Mouse (Mus musculus) olfactory bulb, adult 2 months (tissue): ENCODE measurements at regions not wholly inside any gene's neighbourhood (a gene's known extent, or its start where the extent isn't known, plus 50 kb on each side); places are given as distances from the start of the nearest gene placed in this dataset.

ENCODE experiments used
- H3K27ac ChIP-seq: fragments of 200-500 bp; 2 replicates; pipeline ENCODE4 v1.5.1; 2012; ENCODE audit warnings: low read depth, low read length; ENCODE audit not compliant: insufficient read depth
- H3K4me1 ChIP-seq: fragments of 200-500 bp; 2 replicates; pipeline ENCODE4 v1.6.1; 2012; ENCODE audit warnings: low read length; ENCODE audit not compliant: control insufficient read depth, insufficient read depth
- H3K4me3 ChIP-seq: fragments of 200-500 bp; 2 replicates; pipeline ENCODE4 v1.5.1; 2012; ENCODE audit warnings: mild to moderate bottlenecking, low read depth, low read length, moderate library complexity; ENCODE audit not compliant: insufficient read depth
- CTCF ChIP-seq: fragments of 200-500 bp; IDR thresholded peaks from 2 replicates; pipeline ENCODE4 v1.5.1; 2012; ENCODE audit warnings: low read depth, mild to moderate bottlenecking, low read length, moderate library complexity; ENCODE audit not compliant: insufficient read depth
- POLR2A ChIP-seq: fragments of 200-500 bp; IDR thresholded peaks from 2 replicates; pipeline ENCODE4 v1.6.1; 2012; ENCODE audit warnings: mild to moderate bottlenecking, low read depth, low read length, moderate library complexity; ENCODE audit not compliant: insufficient read depth
- WGBS: fragments of 180-500 bp; shearing (Covaris S2); methylation state at CpG from one replicate; pipeline ENCODE4 v1.1.7; 2018; 5-methylcytosine and 5-hydroxymethylcytosine counted together

DNA sequence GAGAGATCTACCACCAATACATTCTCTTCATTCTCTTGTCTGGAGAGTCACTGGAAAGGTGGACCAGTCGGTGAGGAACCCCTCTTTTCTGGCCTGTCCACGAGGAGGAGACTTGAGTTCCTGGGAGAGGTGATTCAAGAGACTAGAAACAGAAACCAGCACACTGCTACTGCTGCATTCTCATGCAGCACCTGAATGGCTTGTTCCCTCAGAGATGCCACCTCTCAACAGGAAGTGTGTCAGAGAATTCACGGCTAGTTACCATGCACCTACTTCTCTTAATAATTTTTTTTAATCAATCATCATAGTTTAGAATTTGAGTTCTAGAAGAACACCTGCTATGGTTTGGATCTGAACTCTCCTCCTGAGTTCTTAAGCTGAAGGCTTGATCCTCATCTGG is 52.0 kb upstream of the Dynlrb2 start:
- TF ChIP-seq POLR2A (no peak), CTCF (no peak)
- no peak overlapping the region for H3K27ac ChIP-seq
- H3K4me3 ChIP-seq, result no peak overlapping the region
- H3K4me1 ChIP-seq, result peaks cover 2% of the 10 kb centered on the region
- 90% methylated on average over 3 of the region's 3 CpGs for WGBS

DNA sequence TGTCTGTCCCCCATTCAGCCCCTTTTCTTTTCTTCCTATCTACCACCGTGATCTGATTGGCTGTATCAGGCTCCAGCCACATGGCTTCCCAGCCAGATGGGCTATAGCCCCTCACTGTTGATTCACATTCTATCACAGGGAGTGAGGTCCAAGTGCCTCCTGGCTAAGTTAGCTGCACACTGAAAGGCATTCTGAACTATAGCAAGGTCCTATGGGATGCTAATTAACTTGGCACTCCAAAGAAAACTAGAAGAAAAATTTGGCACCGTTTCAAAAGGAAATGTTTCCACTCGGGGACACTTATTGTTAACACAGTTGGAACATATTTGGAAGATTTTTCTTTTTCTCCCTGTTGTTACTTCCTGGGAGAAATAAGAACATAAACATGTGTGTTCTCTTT is 53.4 kb upstream of the Dynlrb2 start:
- WGBS, result 40% methylated on average over 3 of the region's 3 CpGs
- no peak overlapping the region for H3K27ac ChIP-seq
- no peak overlapping the region for H3K4me3 ChIP-seq
- H3K4me1 ChIP-seq, result peaks cover 2% of the 10 kb centered on the region
- no peak for TF ChIP-seq CTCF
- TF ChIP-seq POLR2A, result no peak

DNA sequence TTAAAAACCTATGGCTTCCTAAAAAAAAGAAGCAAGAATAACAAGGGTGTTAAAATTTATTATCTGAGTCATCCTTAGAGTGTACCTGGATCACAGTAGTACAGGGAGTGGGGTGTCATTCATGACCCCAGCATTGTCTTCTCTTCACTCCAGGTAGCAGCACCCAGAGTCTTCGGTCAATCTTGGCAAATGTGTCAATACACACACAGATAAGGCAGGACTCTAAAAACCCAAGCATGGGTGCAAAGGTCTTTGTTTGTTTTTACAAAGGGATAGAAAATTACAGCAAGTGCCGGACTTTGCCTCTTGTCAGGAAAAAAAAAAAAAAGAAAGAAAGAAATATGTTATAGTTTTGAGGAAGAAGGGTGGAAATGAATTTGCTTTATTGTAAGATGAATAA is 57.3 kb upstream of the Dynlrb2 start:
- H3K27ac ChIP-seq, result no peak overlapping the region
- TF ChIP-seq CTCF (no peak), POLR2A (no peak)
- WGBS, result 92% methylated on average over 2 of the region's 2 CpGs

DNA sequence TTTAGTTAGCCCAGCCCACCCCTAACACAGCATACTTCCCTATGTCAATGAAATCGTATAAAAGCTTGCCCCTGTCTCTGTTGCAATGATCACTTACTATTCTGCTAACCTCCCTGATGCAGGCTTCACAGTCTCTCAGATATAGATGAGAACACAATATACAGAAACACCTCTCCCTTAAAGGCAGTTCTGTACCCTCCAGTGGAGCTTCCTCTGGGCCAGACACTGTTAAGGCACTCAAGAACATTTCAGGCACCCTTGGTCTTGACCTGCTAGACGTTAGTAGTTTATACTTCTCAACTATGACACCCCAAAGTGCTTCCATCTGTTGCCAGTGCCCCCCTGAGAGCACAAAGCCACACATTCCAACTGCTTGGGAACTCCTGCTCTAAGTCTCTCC is 61.9 kb upstream of the Dynlrb2 start:
- TF ChIP-seq CTCF, result no peak
- TF ChIP-seq POLR2A, result no peak
- Histone ChIP-seq H3K27ac (no peak overlapping the region), H3K4me3 (no peak overlapping the region), H3K4me1 (no peaks in the 10 kb centered on the region)
- 76% methylated on average over 2 of the region's 2 CpGs for WGBS

More for the DNA sequence above, 57.3 kb upstream of the Dynlrb2 start:
- no peak overlapping the region for H3K4me3 ChIP-seq
- peaks cover 2% of the 10 kb centered on the region for H3K4me1 ChIP-seq

DNA sequence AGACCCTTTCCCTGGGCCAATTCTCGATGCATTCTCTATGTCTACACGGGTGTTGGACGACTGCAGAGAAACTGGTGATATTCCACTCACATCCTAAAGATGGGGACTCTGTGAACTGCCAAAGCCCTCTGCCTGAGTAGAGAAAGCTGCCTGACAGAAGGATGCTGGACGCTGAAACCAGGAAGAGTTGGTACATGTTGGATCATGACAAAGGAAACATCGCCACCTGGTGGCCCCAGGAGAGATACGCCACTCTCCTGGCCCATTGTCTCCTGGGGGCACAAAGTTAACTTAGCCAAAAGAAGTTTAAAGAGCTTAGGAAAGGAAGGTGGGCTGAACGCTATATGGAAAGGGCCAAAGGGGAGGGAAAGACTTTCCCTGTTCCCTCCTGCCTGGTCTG is 65.9 kb upstream of the Dynlrb2 start:
- Histone ChIP-seq H3K4me3 (no peak overlapping the region), H3K4me1 (peaks cover 5% of the 10 kb centered on the region), H3K27ac (no peak overlapping the region)
- TF ChIP-seq POLR2A (no peak), CTCF (peak; percentile 77)
- WGBS, result 13% methylated on average over 7 of the region's 7 CpGs

DNA sequence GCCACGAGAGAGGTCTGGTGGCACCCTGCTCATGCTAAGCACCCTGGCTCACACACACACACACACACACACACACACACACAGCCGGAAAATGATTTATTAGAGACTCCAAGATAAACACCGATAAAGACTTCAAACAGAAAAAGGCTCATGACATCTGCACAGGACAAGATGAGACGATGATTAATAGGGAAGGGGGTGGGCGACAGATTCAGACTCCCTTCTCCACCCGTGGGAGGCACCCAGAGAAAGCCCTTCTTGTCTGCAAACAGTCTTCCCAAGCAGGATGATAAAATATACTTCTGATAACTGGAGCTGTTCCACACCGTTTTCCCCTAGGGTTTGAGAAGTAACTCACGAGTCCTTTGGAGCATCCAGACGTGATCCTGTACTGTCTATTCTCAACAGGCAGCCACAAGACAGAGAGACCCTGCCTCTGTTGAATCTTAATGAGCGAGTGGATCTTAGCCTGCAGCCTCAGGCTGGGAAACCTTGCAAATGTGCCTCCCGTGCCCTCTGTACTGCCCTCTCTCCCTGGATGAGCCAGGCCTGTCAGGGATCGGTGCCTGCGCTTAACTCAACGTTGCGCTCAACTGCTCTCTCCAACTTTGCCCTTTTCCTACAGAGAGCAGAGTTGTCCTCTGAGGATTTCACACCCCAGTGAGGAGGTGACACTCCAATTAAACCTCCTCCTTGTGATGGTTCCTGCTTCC is 69.3 kb upstream of the Dynlrb2 start:
- H3K4me3 ChIP-seq, result no peak overlapping the region
- H3K27ac ChIP-seq, result no peak overlapping the region
- WGBS, result 39% methylated on average over 15 of the region's 15 CpGs
- peaks cover 7% of the 10 kb centered on the region for H3K4me1 ChIP-seq
- TF ChIP-seq POLR2A (no peak), CTCF (no peak)

DNA sequence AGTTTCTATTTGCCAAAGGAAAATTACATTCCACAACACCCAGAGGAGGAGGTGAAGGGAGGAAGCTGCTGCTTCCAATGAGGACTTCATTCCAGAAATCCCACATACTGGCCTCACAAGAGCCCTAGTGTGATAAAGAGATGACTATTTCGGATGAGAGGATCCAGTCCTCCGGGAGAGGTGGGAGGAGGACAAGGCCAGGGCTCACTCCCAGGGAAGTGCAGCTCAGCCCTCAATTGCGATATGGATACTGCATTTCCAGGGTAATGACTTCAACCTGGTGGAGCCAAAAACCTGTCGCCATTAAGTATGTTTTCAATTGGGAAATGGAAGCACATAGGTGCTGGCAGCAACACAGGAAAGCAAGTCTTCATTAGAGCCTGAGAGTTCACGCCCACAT is 74.7 kb upstream of the Dynlrb2 start:
- peaks cover 7% of the 10 kb centered on the region; the same call in 1 of the 2 replicates for H3K4me1 ChIP-seq
- no peak overlapping the region for H3K27ac ChIP-seq
- H3K4me3 ChIP-seq, result no peak overlapping the region
- TF ChIP-seq CTCF, result no peak
- no peak for TF ChIP-seq POLR2A
- 68% methylated on average over 5 of the region's 5 CpGs for WGBS

DNA sequence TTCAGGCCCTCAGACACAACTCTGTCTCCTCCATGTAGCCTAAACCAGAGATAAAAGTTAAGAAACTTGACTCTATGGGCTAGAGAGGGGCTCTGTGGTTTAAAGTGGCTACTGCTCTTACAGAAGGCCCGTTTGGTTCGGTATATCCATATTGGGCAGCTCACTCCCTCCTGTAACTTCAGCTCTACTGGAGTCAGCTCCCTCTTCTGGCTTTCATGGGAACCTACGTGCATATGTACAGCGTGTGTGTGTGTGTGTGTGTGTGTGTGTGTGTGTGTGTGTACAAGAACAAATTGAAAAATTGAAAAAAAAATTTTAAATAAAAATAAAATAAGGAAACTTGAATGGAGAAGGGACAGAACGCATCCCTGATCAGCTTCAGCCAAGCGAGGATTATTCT is 75.1 kb upstream of the Dynlrb2 start:
- Histone ChIP-seq H3K4me3 (no peak overlapping the region), H3K4me1 (peaks cover 7% of the 10 kb centered on the region; the same call in 1 of the 2 replicates), H3K27ac (no peak overlapping the region)
- 83% methylated on average over 6 of the region's 6 CpGs for WGBS
- TF ChIP-seq POLR2A (no peak), CTCF (no peak)

DNA sequence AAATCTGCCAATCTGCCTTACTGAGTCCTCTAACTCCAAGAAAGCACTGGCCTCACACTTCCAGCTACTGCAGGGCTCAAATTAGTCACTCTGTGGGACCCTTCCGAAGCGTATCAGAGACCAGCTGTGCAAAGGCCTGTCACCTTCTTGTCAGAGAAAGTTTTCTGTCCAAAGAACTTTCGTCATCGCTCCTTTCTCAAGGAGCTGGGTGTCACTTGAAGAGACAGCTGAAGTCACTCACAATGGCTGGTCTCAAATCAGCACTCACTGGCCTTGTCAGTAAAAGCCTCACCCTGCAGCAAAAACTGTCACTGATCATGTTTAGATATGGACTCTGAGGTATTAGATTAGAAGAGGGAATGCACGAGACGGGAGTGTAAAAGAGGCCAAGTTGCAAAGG is 81.9 kb upstream of the Dynlrb2 start:
- TF ChIP-seq POLR2A (no peak), CTCF (no peak)
- H3K4me1 ChIP-seq, result no peaks in the 10 kb centered on the region
- H3K27ac ChIP-seq, result no peak overlapping the region
- H3K4me3 ChIP-seq, result no peak overlapping the region
- WGBS, result 93% methylated on average over 6 of the region's 6 CpGs
